8 mouse cellular contexts compared by ENCODE assay signal in genomic region chr13:37680837-37681619, GRCm38 (mm10).
DNase-seq lines count a peak whose midpoint lies in the region.

No protein-coding gene starts in this region.

- intact Hi-C loops in gastrocnemius, postnatal 14 days (cut with DNase I; ENCODE audit: low total_unique reads), result no loop called here

- DNase-seq in cerebellum, postnatal 10 days, result peak; percentile 50 to 58
- DNase-seq in cerebellum, adult 11 months, result no peak
- DNase-seq in MN1 (ENCODE audit: low spot score), result peak; percentile 11
- DNase-seq in gastrocnemius, postnatal 14 days, result peak; percentile 70
- DNase-seq in mesoderm, embryonic 11.5 days (ENCODE audit: low read depth, low spot score), result peak; percentile 39
- DNase-seq in adrenal gland, postnatal 4 days (ENCODE audit: low spot score in 2 of 2), result no peak
- no peak for DNase-seq in kidney, postnatal 14 days
- DNase-seq in spleen, postnatal 10 days (ENCODE audit: low spot score in 2 of 2), result no peak

Comparison
In these comparisons a context has a peak if more than half of its experiments do, and no peak if none do; other contexts are left out.
1. DNase-seq: peak in cerebellum, postnatal 10 days (2 of 2), MN1 (single experiment), gastrocnemius, postnatal 14 days (single experiment) and mesoderm, embryonic 11.5 days (single experiment); none in cerebellum, adult 11 months (single experiment), adrenal gland, postnatal 4 days (0 of 2), kidney, postnatal 14 days (single experiment) and spleen, postnatal 10 days (0 of 2).